Mouse (Mus musculus) thymus, postnatal 14 days (tissue): Measurements from ENCODE around the gene Srgap1.
A peak's percentile ranks its signal among the peaks of the same experiment; 100 is the strongest.

Experiments used
- DNase-seq: peaks from one replicate; pipeline ENCODE4 v3.0.0; 2021

Gene Srgap1

GRCm38 (mm10) chr10:122046904-122047726 lies at the start of gene Srgap1:
Gene Srgap1, minus strand, starts transcription at chr10:122047315.
- DNase-seq = peak; percentile 27

DNA sequence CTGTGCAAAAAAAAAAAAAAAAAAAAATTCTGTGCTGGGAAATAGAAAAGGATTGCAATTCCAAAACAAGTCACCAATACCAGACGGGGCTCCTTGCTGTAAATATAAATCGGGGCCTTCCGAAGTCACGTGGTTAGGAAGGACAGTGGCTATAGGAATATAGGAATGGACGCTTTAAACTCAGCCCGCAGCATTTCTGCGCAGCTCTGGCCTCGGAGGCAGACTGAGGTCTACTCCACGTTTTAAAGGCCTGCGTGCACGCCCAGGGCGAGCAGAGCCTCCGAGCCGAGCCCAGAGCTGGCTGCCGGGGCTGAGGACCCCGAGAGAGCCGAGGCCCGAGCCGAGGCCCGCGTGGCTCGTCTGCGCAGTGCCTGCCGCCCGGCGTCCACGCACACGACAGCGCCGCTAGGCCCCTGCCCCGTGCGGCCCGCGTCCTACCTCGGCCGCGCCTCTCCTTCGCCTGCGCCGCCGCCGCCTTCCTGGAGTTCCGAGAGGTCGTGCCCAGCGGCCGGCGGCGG lies 49.4 kb upstream of the Srgap1 start:
- no peak for DNase-seq

GRCm38 (mm10) chr10:122090472-122090871 lies 43.4 kb upstream of the Srgap1 start:
- DNase-seq = no peak

GRCm38 (mm10) chr10:122081352-122081751 lies 34.2 kb upstream of the Srgap1 start:
- DNase-seq = no peak

GRCm38 (mm10) chr10:122069153-122069552 lies 22.0 kb upstream of the Srgap1 start:
- DNase-seq = no peak

- DNase-seq = no peak
Measured at GRCm38 (mm10) chr10:122055826-122056225, 8.7 kb upstream of the Srgap1 start.

DNA sequence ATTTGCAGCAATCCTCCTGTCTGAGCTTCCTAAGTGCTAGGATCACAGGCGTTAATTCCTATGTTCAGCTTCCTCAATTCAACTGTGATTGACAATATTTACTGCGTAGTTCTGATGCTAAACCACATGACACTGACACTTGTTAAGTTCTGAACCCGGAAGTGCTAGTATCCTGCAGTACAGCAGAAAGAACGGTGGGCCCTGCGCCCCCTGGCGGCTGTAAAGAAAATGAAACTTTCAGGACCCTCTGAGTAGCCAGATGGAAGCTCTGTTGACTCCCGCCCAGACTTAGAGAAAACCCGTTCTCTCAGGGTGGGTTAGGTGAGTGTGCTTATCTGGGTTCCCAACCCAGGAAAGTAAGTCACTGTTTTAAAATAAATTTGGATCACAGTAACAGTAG lies 7.4 kb upstream of the Srgap1 start:
- DNase-seq = peak; percentile 78

DNA sequence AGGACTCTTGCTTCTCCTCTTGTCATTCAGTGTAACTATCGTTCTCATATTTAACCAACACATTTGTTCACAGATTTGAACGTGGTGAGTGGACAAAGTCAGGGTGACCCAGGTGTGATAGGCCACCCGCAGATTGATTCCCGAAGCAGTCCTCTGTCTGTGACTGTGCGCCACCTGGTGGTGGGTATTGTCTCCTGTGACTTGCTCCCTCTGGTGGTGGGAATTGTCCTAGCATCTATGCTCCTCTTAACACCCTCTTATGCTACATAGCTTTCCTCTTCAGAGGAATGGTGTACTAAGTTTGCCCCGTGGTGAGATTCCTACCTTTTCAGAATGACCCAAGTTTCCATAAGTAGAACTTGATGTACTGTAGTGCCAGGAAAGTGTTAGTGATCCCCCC lies 4.7 kb upstream of the Srgap1 start:
- DNase-seq = peak; percentile 81

DNA sequence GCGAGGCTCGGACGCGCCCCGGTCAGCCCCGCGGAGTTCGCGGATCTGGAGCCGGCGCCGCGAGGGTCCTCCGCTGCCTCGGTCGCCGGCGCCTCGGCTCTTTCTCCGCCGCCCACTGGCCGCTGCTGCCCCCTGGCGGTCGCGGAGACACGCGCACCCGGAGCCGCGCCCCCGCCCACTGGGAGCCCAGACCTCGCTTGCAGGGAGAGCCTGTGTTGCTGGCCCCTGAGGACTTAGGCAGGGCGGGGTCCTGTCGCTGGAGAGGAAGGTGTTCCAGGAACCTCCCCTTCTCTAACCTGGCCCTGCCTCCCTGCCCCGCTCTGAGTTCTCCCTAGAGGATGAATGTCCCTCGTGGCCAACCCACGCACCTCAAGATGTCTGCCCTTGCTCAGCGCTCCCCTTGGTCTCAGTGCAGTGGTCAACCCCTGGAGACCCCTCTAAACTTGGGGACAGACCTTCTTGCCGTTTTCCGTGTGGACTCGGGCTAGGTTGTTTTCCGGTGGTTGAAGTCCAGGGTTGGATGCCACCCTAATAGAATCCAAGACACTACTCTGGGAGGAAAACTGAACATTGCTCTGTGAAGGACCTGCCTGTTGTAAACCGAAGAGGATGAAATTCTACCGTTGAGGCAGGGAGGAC lies 731 bp upstream of the Srgap1 start:
- peak; percentile 83 for DNase-seq

GRCm38 (mm10) chr10:122046511-122046903 lies 608 bp downstream of the Srgap1 start:
- DNase-seq = no peak

- no peak for DNase-seq
Measured at GRCm38 (mm10) chr10:122045946-122046345, 1.2 kb downstream of the Srgap1 start.

- DNase-seq = no peak
Measured at GRCm38 (mm10) chr10:122044926-122045325, 2.2 kb downstream of the Srgap1 start.

- peak; percentile 28 for DNase-seq
Measured at GRCm38 (mm10) chr10:122040372-122040771, 6.7 kb downstream of the Srgap1 start.

GRCm38 (mm10) chr10:122039566-122039965 lies 7.5 kb downstream of the Srgap1 start:
- DNase-seq = no peak

GRCm38 (mm10) chr10:122038554-122038953 lies 8.6 kb downstream of the Srgap1 start:
- no peak for DNase-seq

DNA sequence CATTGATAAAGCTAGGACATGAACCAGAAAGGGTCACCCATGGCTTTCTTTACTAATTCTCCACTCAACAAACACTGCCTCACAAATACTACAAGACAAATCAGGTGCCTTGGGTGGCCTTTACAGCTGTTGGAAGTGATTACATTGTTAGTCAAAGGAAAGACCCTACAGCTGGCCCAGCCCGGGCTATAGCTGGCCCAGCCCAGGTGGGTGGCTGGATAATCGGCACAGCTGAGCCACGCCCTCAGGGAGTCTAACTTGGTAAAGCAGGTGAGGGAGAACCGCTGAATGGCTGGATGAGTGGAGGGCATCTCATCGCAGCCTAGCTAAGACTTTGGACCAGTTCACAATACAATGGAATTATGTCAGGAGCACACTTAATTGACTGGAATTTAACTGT lies 13.8 kb downstream of the Srgap1 start:
- DNase-seq = no peak

- DNase-seq = no peak
Measured at GRCm38 (mm10) chr10:122030420-122030819, 16.7 kb downstream of the Srgap1 start.

GRCm38 (mm10) chr10:122029738-122030137 lies 17.4 kb downstream of the Srgap1 start:
- DNase-seq = no peak

GRCm38 (mm10) chr10:122025198-122025597 lies 21.9 kb downstream of the Srgap1 start:
- DNase-seq = no peak

DNA sequence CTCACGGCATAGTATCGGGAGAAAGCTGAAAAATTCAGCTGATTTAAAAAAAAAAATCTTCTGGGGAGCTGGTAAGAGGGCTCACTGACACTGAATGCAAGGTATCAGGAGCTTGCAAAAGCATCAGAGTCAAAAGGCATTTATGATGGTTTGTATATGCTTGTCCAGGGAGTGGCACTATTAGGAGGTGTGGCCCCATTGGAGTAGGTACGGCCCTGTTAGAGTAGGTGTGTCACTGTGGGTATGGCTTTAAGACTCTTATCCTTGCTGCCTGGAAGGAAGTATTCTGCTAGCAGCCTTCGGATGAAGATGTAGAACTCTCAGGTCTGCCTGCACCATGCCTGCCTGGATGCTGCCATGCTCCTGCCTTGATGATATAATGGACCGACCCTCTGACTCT lies 26.2 kb downstream of the Srgap1 start:
- DNase-seq = no peak

DNA sequence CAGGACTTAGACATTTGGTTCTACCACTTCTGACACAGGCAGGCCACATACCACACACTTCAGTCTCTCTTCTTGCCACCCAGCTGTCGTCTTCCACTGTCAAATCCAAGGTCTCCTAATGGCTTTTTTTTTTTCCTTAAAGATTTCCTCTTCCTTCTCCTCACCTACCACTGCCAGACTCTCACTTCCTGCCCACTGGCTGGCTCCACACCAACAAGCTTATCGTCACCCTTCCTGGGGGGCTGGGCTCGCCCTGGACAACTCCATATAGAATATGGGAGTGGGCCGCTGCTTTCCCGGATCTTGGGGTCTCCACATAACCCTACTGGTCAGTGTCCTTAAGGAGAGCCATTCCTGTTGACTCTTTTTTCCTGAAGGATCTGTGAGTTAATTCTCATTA lies 26.9 kb downstream of the Srgap1 start:
- no peak for DNase-seq

DNA sequence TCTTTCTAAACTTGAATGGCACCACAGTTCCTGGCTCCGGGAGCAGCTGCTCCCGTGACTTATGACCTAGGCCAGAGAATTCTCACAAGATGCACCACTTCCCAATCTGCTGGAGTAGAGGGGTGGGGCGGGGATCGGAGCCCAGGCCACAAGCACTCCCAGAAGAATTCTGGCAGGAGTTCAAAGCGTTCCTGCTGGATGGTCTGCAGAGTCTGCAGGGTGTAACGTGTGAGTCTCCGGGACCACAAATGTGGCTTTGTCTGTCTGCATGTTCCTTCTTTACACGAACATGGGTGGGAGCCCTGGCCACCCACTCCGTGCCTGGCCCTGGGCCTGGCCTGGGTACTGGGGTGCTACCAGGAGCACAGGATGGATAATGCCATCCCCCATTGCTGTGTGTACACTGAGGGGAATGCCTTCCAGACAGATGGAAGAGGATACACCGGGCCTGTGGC lies 28.5 kb downstream of the Srgap1 start:
- no peak for DNase-seq

DNA sequence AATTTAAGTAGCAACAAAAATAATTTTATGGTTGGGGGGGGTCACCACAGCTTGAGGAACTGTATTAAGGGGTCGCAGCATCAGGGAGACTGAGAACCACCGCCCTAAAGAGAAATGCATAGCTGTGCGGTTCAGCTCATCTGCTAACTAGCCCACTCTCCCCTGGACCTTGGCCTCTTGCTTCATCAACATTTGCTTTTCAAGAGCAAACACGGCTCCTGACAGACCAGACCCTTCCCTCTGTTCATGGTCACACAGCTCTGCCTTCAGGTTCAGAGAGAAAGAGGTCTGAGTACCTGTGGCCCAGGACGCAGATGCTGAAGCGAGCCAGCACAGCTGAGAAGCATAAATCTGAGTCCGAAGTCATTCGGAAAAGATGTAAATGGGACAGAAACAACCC lies 29.4 kb downstream of the Srgap1 start:
- no peak for DNase-seq

GRCm38 (mm10) chr10:122017063-122017462 lies 30.1 kb downstream of the Srgap1 start:
- DNase-seq = no peak
